Mouse (Mus musculus) limb, embryonic 13.5 days (tissue): ENCODE measurements around the gene Arhgef10l. TPM values are rescaled to one million over a fixed set of nuclear protein-coding genes. Genes with fewer than 3 reads are reported as not detected.

ENCODE experiments used
- ATAC-seq: fragments of 200-750 bp; cut with Nextera tagmentation; 2 replicates; pipeline ENCODE4 v1.8.0; 2017; ENCODE audit warnings: low read depth, moderate number of reproducible peaks, moderate TSS enrichment; ENCODE audit not compliant: low FRiP score
- H3K27ac ChIP-seq: fragments of 300-500 bp; sonication (generic); 2 replicates; pipeline ENCODE4 v1.5.1; 2015; ENCODE audit warnings: inconsistent platforms, mild to moderate bottlenecking, moderate library complexity
- H3K27me3 ChIP-seq: fragments of 300-500 bp; sonication (generic); 2 replicates; pipeline ENCODE4 v1.6.1; 2015; ENCODE audit warnings: mild to moderate bottlenecking, inconsistent platforms
- H3K36me3 ChIP-seq: fragments of 300-500 bp; sonication (generic); 2 replicates; pipeline ENCODE4 v1.6.1; 2015; ENCODE audit warnings: inconsistent platforms, mild to moderate bottlenecking, moderate library complexity
- H3K4me1 ChIP-seq: fragments of 300-500 bp; sonication (generic); 2 replicates; pipeline ENCODE4 v1.6.1; 2015; ENCODE audit warnings: inconsistent platforms
- H3K4me2 ChIP-seq: fragments of 300-500 bp; sonication (generic); replicated peaks from 2 replicates; pipeline ENCODE4 v1.6.1; 2015; ENCODE audit warnings: inconsistent platforms, mild to moderate bottlenecking, moderate library complexity
- H3K4me3 ChIP-seq: fragments of 300-500 bp; sonication (generic); 2 replicates; pipeline ENCODE4 v1.5.1; 2015; ENCODE audit warnings: moderate library complexity, mild to moderate bottlenecking, inconsistent platforms
- H3K9ac ChIP-seq: fragments of 300-500 bp; sonication (generic); 2 replicates; pipeline ENCODE4 v1.6.1; 2015; ENCODE audit warnings: mild to moderate bottlenecking, inconsistent platforms
- H3K9me3 ChIP-seq: fragments of 300-500 bp; sonication (generic); 2 replicates; pipeline ENCODE4 v1.6.1; 2016; ENCODE audit warnings: inconsistent platforms
- WGBS: fragments of 180-500 bp; shearing (Covaris S2); methylation state at CpG from one replicate; pipeline ENCODE4 v1.1.7; 2015; 5-methylcytosine and 5-hydroxymethylcytosine counted together
- polyA plus RNA-seq: library from polyadenylated mRNA; unstranded; fragments of >200 nt; fragmentation: Nextera tagmentation; extraction: Ambion mirVana; gene quantifications from 2 replicates; pipeline ENCODE4 v1.2.1, GENCODE M21; 2015

The Arhgef10l gene
- 14.9 TPM in 2 replicates for polyA plus RNA-seq

- no peak for ATAC-seq
- Histone ChIP-seq H3K36me3 (no peaks in the 10 kb centered on the region), H3K4me1 (peaks cover 25% of the 10 kb centered on the region), H3K4me3 (no peak within 1 kb of the TSS), H3K27ac (no peak within 1 kb of the TSS), H3K27me3 (no peaks in the 10 kb centered on the region), H3K9ac (0 out of 2 replicates have a peak within 1 kb of the TSS, but pooled peaks have one; percentile 6), H3K4me2 (no peak within 1 kb of the TSS), H3K9me3 (no peaks in the 10 kb centered on the region)
- 60% methylated on average over 11 of the region's 11 CpGs for whole genome bisulfite sequencing
Observed at GRCm38 (mm10) chr4:140665760-140666159, at the start of gene Arhgef10l. Gene Arhgef10l (minus strand): TSS chr4:140666012.

- no peak overlapping the region for H3K4me3 ChIP-seq
- H3K4me1 ChIP-seq, result 0 out of 2 replicates have a peak, but pooled peaks cover 6% of the 10 kb centered on the region
- no peak overlapping the region for H3K4me2 ChIP-seq
- H3K27me3 ChIP-seq, result no peaks in the 10 kb centered on the region
- H3K36me3 ChIP-seq, result peaks cover 98% of the 10 kb centered on the region
- H3K9me3 ChIP-seq, result no peaks in the 10 kb centered on the region
- ATAC-seq, result no peak
- no peak overlapping the region for H3K27ac ChIP-seq
- whole genome bisulfite sequencing, result 93% methylated on average over 5 of the region's 5 CpGs
- no peak overlapping the region for H3K9ac ChIP-seq
Observed at GRCm38 (mm10) chr4:140714586-140714985, 48.8 kb upstream of the Arhgef10l start.

- no peak overlapping the region for H3K4me2 ChIP-seq
- no peak overlapping the region for H3K27ac ChIP-seq
- H3K4me3 ChIP-seq, result no peak overlapping the region
- 0 out of 2 replicates have a peak, but pooled peaks cover 10% of the 10 kb centered on the region for H3K4me1 ChIP-seq
- ATAC-seq, result peak; percentile 74
- no peaks in the 10 kb centered on the region for H3K9me3 ChIP-seq
- no peaks in the 10 kb centered on the region for H3K27me3 ChIP-seq
- WGBS, result 58% methylated on average over 29 of the region's 29 CpGs
- H3K36me3 ChIP-seq, result peaks cover 98% of the 10 kb centered on the region
- H3K9ac ChIP-seq, result no peak overlapping the region
Observed at GRCm38 (mm10) chr4:140713480-140714365, 47.9 kb upstream of the Arhgef10l start.

- Histone ChIP-seq H3K27me3 (no peaks in the 10 kb centered on the region), H3K36me3 (peaks cover 99% of the 10 kb centered on the region), H3K27ac (no peak overlapping the region), H3K9me3 (no peaks in the 10 kb centered on the region), H3K9ac (no peak overlapping the region), H3K4me1 (peaks cover 33% of the 10 kb centered on the region), H3K4me2 (no peak overlapping the region), H3K4me3 (no peak overlapping the region)
- ATAC-seq, result no peak
- 76% methylated on average over 5 of the region's 5 CpGs for WGBS
Observed at GRCm38 (mm10) chr4:140711360-140711759, 45.5 kb upstream of the Arhgef10l start.

- no peaks in the 10 kb centered on the region for H3K9me3 ChIP-seq
- peaks cover 36% of the 10 kb centered on the region for H3K4me1 ChIP-seq
- 72% methylated on average over 10 of the region's 10 CpGs for WGBS
- H3K9ac ChIP-seq, result no peak overlapping the region
- H3K4me3 ChIP-seq, result no peak overlapping the region
- no peak overlapping the region for H3K4me2 ChIP-seq
- no peak for ATAC-seq
- peaks cover 99% of the 10 kb centered on the region for H3K36me3 ChIP-seq
- no peak overlapping the region for H3K27ac ChIP-seq
- H3K27me3 ChIP-seq, result no peaks in the 10 kb centered on the region
Observed at GRCm38 (mm10) chr4:140710781-140711180, 45.0 kb upstream of the Arhgef10l start.

GRCm38 (mm10) chr4:140709617-140710016 is 43.8 kb upstream of the Arhgef10l start:
- H3K4me3 ChIP-seq, result no peak overlapping the region
- no peaks in the 10 kb centered on the region for H3K27me3 ChIP-seq
- H3K27ac ChIP-seq, result no peak overlapping the region
- H3K36me3 ChIP-seq, result peaks cover 100% of the 10 kb centered on the region
- no peak overlapping the region for H3K4me2 ChIP-seq
- 76% methylated on average over 10 of the region's 10 CpGs for WGBS
- peaks cover 47% of the 10 kb centered on the region for H3K4me1 ChIP-seq
- ATAC-seq, result no peak
- no peak overlapping the region for H3K9ac ChIP-seq
- H3K9me3 ChIP-seq, result no peaks in the 10 kb centered on the region

- Histone ChIP-seq H3K27ac (no peak overlapping the region), H3K4me3 (no peak overlapping the region), H3K9me3 (no peaks in the 10 kb centered on the region), H3K4me2 (no peak overlapping the region), H3K36me3 (peaks cover 97% of the 10 kb centered on the region), H3K27me3 (no peaks in the 10 kb centered on the region), H3K9ac (no peak overlapping the region), H3K4me1 (peaks cover 52% of the 10 kb centered on the region)
- WGBS, result 82% methylated on average over 7 of the region's 7 CpGs
- no peak for ATAC-seq
Observed at GRCm38 (mm10) chr4:140709111-140709510, 43.3 kb upstream of the Arhgef10l start.

- Histone ChIP-seq H3K4me1 (peaks cover 59% of the 10 kb centered on the region), H3K27me3 (no peaks in the 10 kb centered on the region), H3K4me3 (no peak overlapping the region), H3K4me2 (no peak overlapping the region), H3K9me3 (no peaks in the 10 kb centered on the region), H3K36me3 (peaks cover 95% of the 10 kb centered on the region), H3K9ac (peak overlapping the region; percentile 39), H3K27ac (no peak overlapping the region)
- WGBS, result 82% methylated on average over 18 of the region's 18 CpGs
- no peak for ATAC-seq
Observed at GRCm38 (mm10) chr4:140708297-140708927, 42.6 kb upstream of the Arhgef10l start.

GRCm38 (mm10) chr4:140707615-140708014 is 41.8 kb upstream of the Arhgef10l start:
- H3K27ac ChIP-seq, result no peak overlapping the region
- no peaks in the 10 kb centered on the region for H3K9me3 ChIP-seq
- H3K36me3 ChIP-seq, result peaks cover 87% of the 10 kb centered on the region
- 82% methylated on average over 4 of the region's 4 CpGs for WGBS
- no peak for ATAC-seq
- H3K4me1 ChIP-seq, result peaks cover 63% of the 10 kb centered on the region
- no peaks in the 10 kb centered on the region for H3K27me3 ChIP-seq
- H3K9ac ChIP-seq, result 0 out of 2 replicates have a peak overlapping the region, but pooled peaks have one; percentile 39
- no peak overlapping the region for H3K4me2 ChIP-seq
- no peak overlapping the region for H3K4me3 ChIP-seq

- Histone ChIP-seq H3K27me3 (0 out of 2 replicates have a peak, but pooled peaks cover 4% of the 10 kb centered on the region), H3K9me3 (no peaks in the 10 kb centered on the region), H3K4me2 (peak overlapping the region; percentile 87), H3K4me3 (peak overlapping the region; percentile 90), H3K9ac (peak overlapping the region; percentile 99), H3K27ac (no peak overlapping the region; the same call in 1 of the 2 replicates), H3K4me1 (peaks cover 73% of the 10 kb centered on the region), H3K36me3 (peaks cover 52% of the 10 kb centered on the region)
- no peak for ATAC-seq
- WGBS, result 40% methylated on average over 4 of the region's 4 CpGs
Observed at GRCm38 (mm10) chr4:140704166-140704565, 38.4 kb upstream of the Arhgef10l start.

GRCm38 (mm10) chr4:140703636-140704035 is 37.8 kb upstream of the Arhgef10l start:
- Histone ChIP-seq H3K4me1 (peaks cover 70% of the 10 kb centered on the region), H3K4me3 (peak overlapping the region; percentile 90), H3K9me3 (no peaks in the 10 kb centered on the region), H3K27me3 (0 out of 2 replicates have a peak, but pooled peaks cover 9% of the 10 kb centered on the region), H3K4me2 (peak overlapping the region; percentile 87), H3K9ac (peak overlapping the region; percentile 99), H3K36me3 (peaks cover 47% of the 10 kb centered on the region), H3K27ac (peak overlapping the region; percentile 99)
- 6% methylated on average over 8 of the region's 8 CpGs for WGBS
- no peak for ATAC-seq
